Mouse (Mus musculus) E14TG2a.4 (cell line): ENCODE data around the gene Tsnaxip1.

Experiments
- CTCF ChIP-seq: conservative IDR thresholded peaks from 2 replicates; pipeline ENCODE4 v1.5.1; 2014; ENCODE audit warnings: low read length
- NANOG ChIP-seq: IDR thresholded peaks from 2 replicates; pipeline ENCODE4 v1.6.1; 2014; ENCODE audit warnings: borderline replicate concordance, low read length, mixed read lengths
- POU5F1 ChIP-seq: IDR thresholded peaks from 2 replicates; pipeline ENCODE4 v1.6.1; 2014; ENCODE audit warnings: low read length, borderline replicate concordance

DNA sequence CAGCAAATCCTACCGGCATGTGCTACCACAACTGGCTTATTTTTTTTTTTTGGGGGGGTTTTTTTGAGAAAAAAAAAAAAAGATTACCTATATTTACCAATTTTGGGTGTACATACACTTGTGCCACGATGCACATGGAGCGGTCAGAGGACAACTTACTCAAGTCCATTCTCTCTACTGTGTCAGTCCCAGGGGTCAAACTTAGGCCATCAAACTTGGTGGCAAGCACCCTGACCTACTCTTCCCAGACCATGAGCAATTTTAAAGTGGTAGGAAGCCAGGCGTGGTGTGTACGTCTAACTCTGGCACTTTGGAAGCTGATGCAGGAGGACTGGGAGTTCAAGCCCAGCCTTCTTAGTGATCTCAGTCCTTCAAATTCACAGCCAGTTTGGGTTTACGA lies 14.3 kb upstream of the Tsnaxip1 start:
- TF ChIP-seq CTCF (no peak), NANOG (no peak), POU5F1 (no peak)
